Mouse (Mus musculus) spleen, postnatal 0 days (tissue): Measurements from ENCODE around the gene Olfr132. TPM values are rescaled to one million over a fixed set of nuclear protein-coding genes. Genes with fewer than 3 reads are reported as not detected.

Source experiments
- polyA plus RNA-seq: library from polyadenylated mRNA; unstranded; fragments of >200 nt; fragmentation: Nextera tagmentation; extraction: Ambion mirVana; gene quantifications from 2 replicates; pipeline ENCODE4 v1.2.1, GENCODE M21; 2015

Olfr132 gene
- polyA plus RNA-seq, result not detected in 2 replicates

GRCm38 (mm10) chr17:38134426-38134825 is at the start of gene Olfr132:
Olfr132 (minus strand) TSS chr17:38134526.

GRCm38 (mm10) chr17:38171088-38171487 is 36.8 kb upstream of the Olfr132 start, which contains the start of gene Olfr134:
Olfr134 (plus strand) TSS chr17:38171388.

DNA sequence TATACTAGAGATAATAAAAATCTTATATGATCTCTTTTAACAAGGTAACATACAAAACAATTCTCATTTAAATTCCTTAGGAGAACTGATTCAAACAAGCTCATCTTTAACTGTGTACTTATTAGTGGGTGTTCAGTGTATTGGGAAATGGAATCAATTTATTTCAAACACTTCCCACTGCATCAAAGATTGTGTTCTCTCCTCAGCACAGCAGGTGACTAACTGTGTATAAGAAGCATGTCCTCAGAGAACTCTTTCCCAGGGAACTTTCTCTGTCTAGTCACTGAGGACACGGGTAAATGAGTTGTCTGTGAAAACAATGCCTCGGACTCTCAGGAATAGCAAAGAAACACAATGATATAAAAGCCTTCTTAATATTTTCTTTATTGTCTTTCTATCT is 10.7 kb upstream of the Olfr132 start, which contains the start of gene Olfr133:
TSS of gene Olfr133 (plus strand) at position 301 of the 400 bp plus-strand sequence.

DNA sequence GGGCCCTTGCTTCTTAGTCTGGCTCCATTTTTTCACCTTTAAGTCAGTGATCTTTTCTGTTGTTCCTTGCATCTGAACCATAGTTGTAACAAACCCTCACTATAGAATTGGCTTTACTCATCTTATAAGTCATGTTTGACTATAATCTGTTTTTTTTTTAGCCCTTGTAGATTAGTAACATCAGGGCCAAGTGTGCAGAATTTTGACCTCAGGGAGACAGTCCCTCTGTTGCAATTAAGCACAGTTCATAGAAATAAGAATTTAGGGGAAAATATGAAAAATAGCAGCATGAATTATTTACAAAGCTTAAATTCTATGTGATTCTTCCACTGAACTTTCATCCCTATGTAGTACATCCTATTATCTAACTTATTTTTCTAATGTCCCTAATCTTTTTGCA is 45.7 kb downstream of the Olfr132 start, which contains the start of gene Olfr131:
TSS of gene Olfr131 (minus strand) at position 101 of the 400 bp plus-strand sequence.

Other genes with a start within 250 kb of the Olfr132 start
- gene Olfr127, start 234.1 kb downstream of the Olfr132 start, polyA plus RNA-seq, result not detected in 2 replicates
- not detected in 2 replicates for gene Olfr128, start 214.0 kb downstream of the Olfr132 start, polyA plus RNA-seq
- gene Olfr761, start 181.4 kb downstream of the Olfr132 start, polyA plus RNA-seq, result not detected in 2 replicates
- not detected in 2 replicates for gene Olfr129, start 74.4 kb downstream of the Olfr132 start, polyA plus RNA-seq
- not detected in 2 replicates for gene Olfr130, start 70.6 kb downstream of the Olfr132 start, polyA plus RNA-seq
- not detected in 2 replicates for gene Olfr131, start 45.8 kb downstream of the Olfr132 start, polyA plus RNA-seq
- gene Olfr133, start 10.8 kb upstream of the Olfr132 start, polyA plus RNA-seq, result not detected in 2 replicates
- gene Olfr134, start 36.9 kb upstream of the Olfr132 start, polyA plus RNA-seq, result not detected in 2 replicates
- not detected in 2 replicates for gene Olfr135, start 69.8 kb upstream of the Olfr132 start, polyA plus RNA-seq
- not detected in 2 replicates for gene Olfr138, start 126.5 kb upstream of the Olfr132 start, polyA plus RNA-seq
- gene Olfr137, start 173.0 kb upstream of the Olfr132 start, polyA plus RNA-seq, result not detected in 2 replicates
- gene Olfr136, start 195.3 kb upstream of the Olfr132 start, polyA plus RNA-seq, result not detected in 2 replicates